Mouse (Mus musculus) limb, embryonic 11.5 days (tissue): ENCODE results near the gene Ccdc92. TPM values are rescaled to one million over a fixed set of nuclear protein-coding genes. Genes with fewer than 3 reads are reported as not detected.

Experiments used
- polyA plus RNA-seq: library from polyadenylated mRNA; unstranded; fragments of >200 nt; fragmentation: Nextera tagmentation; extraction: Ambion mirVana; gene quantifications from 2 replicates; pipeline ENCODE4 v1.2.1, GENCODE M21; 2014

Gene Ccdc92
- polyA plus RNA-seq, 1 experiment from 2014 or later = 7.2 TPM

Other genes starting within 250 kb of the Ccdc92 start
- gene Atp6v0a2, start 233.8 kb downstream of the Ccdc92 start, polyA plus RNA-seq = 47.1 and 49.2 TPM in 2 replicates
- gene Dnah10, start 137.3 kb downstream of the Ccdc92 start, polyA plus RNA-seq = 0.01 TPM in 1 of 2 replicates, not detected in the other
- gene Zfp664, start 267 bp upstream of the Ccdc92 start, polyA plus RNA-seq = 132 and 137 TPM in 2 replicates
- 8.0 and 11.8 TPM in 2 replicates for gene Rflna, start 140.8 kb upstream of the Ccdc92 start, polyA plus RNA-seq